Mouse (Mus musculus) testis, postnatal 14 days (tissue): ENCODE results near the gene Lrch4.

Experiments used
- DNase-seq: peaks from one replicate; pipeline ENCODE4 v3.0.0; 2021; ENCODE audit warnings: low spot score

Gene Lrch4

GRCm38 (mm10) chr5:137628498-137629305 lies at the start of gene Lrch4, which contains the start of the genes Fbxo24 and Gm20605:
Gene Lrch4 (plus strand): TSS chr5:137629121.
Gene Fbxo24 (minus strand): TSS chr5:137629002.
Gene Gm20605 (plus strand): TSS chr5:137629175.
- peak; percentile 100 for DNase-seq

- no peak for DNase-seq
Observed at GRCm38 (mm10) chr5:137580246-137580645, 48.7 kb upstream of the Lrch4 start.

DNA sequence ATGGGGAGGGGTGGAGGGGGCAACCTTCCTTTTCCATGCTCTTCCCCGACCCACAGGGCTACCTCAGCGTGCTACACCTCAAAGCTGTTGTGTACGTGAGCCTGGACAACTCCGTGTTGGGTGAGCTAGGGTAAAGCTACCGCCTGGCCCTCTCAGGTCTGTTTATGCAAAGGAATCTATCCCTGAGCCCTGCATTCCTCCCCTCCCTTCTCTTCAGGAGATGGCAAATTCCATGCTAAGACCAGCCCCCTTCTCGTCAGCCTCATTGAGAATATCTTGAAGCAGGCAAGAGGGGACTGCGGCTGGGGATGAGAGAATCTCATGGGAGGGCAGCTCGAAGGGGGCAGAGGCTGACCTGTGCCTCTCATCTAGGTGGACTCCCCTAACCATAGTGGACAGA lies 46.2 kb upstream of the Lrch4 start:
- DNase-seq = no peak

GRCm38 (mm10) chr5:137583670-137584169 lies 45.2 kb upstream of the Lrch4 start:
- no peak for DNase-seq

- peak; percentile 69 for DNase-seq
Observed at GRCm38 (mm10) chr5:137584976-137585375, 43.9 kb upstream of the Lrch4 start.

DNA sequence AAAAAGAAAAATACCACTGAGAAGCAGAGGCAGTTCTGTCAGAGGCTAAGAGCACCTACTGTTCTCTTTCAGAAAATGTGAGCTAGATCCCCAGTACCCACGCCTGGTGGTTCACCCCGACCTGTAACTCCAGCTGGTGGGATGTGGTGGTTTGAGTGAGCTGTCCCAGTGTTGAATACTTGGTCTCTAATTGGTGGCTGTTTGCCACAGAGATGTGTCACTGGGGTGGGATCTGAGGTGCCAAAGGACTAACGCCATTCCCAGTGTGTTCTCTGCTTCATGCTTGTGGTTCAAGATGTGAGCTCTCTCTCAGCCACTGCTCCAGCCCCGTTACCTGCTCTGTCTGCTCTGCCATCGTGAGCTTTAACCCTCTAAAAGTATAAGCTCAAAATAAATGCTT lies 38.4 kb upstream of the Lrch4 start:
- DNase-seq = no peak

GRCm38 (mm10) chr5:137595921-137596320 lies 33.0 kb upstream of the Lrch4 start:
- DNase-seq = no peak

GRCm38 (mm10) chr5:137596601-137597261 lies 32.2 kb upstream of the Lrch4 start:
- no peak for DNase-seq

DNA sequence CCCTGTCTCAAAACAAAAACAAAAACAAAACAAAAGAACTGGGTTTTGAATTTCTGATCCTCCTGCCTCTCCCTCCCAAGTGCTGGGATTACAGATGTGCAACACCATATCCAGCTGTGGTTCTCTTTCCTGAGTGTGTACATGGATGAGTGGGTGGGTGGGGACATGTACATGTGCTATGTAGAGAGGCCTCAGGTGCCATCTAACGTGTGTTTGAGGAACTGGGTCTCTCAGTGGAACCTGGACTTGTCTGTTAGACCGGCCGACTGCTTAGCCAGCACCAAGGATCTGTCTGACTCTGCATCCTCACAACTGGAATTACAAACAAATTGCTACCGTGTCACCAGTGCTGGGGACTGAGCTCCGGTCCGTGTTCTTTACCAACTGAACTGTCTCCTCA lies 31.3 kb upstream of the Lrch4 start:
- no peak for DNase-seq

GRCm38 (mm10) chr5:137598100-137598826 lies 30.7 kb upstream of the Lrch4 start:
- DNase-seq = no peak

GRCm38 (mm10) chr5:137599600-137599999 lies 29.3 kb upstream of the Lrch4 start:
- no peak for DNase-seq

- DNase-seq = no peak
Observed at GRCm38 (mm10) chr5:137600281-137600618, 28.7 kb upstream of the Lrch4 start.

- peak; percentile 96 for DNase-seq
Observed at GRCm38 (mm10) chr5:137600619-137601364, 28.1 kb upstream of the Lrch4 start, which contains the start of gene Mospd3. Gene Mospd3 (minus strand): TSS chr5:137601058.

DNA sequence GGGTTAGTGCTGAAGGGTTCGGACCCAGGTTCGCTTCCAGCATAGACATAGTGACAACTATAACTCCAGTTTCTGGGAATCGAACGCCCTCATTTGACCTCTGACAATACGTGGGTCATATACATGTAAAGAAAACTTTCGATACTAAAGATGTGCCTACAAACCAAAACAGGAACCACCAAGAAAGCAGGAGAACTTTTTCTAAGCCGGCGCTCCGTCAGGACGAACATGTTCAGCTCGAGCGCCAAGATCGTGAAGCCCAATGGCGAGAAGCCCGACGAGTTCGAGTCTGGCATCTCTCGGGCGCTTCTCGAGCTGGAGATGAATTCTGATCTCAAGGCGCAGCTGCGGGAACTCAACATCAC lies 27.6 kb upstream of the Lrch4 start:
- DNase-seq = no peak

DNA sequence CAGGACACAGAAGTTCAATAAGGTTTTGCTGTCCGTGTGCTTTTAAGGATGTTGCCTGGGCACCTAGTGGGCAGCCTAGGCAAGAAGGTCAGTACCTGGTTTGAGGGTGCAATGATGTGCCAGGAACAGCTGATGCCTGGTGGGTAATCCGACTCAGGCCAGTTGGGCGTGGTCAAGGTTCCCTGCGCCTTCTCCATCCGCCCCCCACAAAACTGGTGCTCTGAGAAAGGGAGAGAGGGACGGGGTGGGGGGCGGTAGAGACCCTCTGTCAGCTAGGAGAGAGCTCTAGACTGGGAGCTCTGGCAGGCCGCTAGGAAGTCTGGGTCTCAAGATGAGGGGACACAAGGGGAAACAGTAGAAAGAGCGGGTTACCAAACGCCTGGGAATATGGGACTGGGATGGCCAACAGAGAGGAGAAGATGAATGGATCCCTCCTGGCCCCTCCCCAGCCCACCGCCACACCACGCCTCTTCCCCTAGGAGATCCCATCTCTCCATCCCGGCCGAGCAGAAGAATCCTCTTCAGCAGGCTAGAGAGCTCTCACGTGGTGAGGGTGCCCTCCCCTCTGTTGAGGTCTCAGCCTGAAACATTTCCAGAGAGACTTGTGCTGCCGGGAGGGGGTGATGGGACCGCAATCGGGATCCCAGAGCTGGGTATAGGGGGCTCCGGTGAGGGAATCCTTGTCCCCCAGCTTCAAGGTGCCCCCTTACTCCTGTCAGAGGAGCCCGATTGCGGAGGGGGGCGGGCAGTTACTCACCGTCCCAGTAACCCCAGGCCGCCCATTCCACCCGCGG lies 20.9 kb upstream of the Lrch4 start:
- no peak for DNase-seq

- DNase-seq = no peak
Observed at GRCm38 (mm10) chr5:137608654-137609190, 20.2 kb upstream of the Lrch4 start.

GRCm38 (mm10) chr5:137609292-137609691 lies 19.6 kb upstream of the Lrch4 start:
- no peak for DNase-seq

DNA sequence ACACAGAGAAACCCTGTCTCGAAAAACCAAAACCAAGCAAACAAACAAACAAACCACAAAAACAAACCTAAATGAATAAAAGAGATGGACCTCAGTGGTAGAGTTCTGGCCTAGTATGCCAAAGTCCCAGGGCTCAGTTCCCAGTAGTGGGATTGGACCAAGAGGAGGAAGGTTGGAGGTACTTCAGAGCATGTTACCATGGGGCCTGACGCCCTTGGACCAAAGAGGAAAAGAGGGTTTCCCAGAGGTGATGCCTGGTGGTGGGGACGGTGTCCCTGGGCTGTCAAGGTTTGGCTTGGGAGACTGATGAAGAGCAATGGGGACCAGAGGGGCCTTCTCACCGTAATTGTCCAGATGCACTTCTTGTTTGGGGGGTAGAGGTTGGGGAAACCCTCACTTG lies 18.9 kb upstream of the Lrch4 start:
- no peak for DNase-seq

GRCm38 (mm10) chr5:137610548-137611244 lies 18.2 kb upstream of the Lrch4 start:
- DNase-seq = peak; percentile 70

DNA sequence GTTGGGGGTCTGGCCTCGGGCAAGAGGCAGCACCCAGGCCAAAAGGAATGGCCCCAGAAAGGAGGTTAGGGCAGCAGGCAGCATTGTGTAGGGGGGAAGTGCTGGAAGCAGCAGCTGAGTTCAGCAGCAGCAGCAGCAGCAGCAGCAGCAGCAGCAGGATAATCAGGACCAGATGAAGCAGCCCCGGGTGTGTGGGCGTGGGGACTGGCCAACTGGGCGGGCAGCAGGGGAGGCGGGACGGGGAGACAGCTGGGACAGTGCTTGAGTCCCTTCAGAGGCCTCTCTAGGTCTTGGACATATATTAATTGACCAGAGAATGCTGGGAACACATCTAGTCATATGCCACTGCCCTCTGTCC lies 17.7 kb upstream of the Lrch4 start:
- peak; percentile 53 for DNase-seq
